Mouse (Mus musculus) E14TG2a.4 (cell line): Measurements from ENCODE around the gene Btbd19.

Experiments used
- H3K27me3 ChIP-seq: 2 replicates; pipeline ENCODE4 v1.6.1; 2014; ENCODE audit warnings: low read length, control low read depth; ENCODE audit not compliant: insufficient read depth
- H3K36me3 ChIP-seq: 2 replicates; pipeline ENCODE4 v1.6.1; 2014; ENCODE audit warnings: low read length, control low read depth; ENCODE audit not compliant: insufficient read depth
- H3K4me1 ChIP-seq: replicated peaks from 2 replicates; pipeline ENCODE4 v1.6.1; 2014; ENCODE audit warnings: low read depth, low read length, control low read depth
- H3K4me3 ChIP-seq: replicated peaks from 2 replicates; pipeline ENCODE4 v1.5.1; 2014; ENCODE audit warnings: mild to moderate bottlenecking, low read length
- H3K9me3 ChIP-seq: 2 replicates; pipeline ENCODE4 v1.6.1; 2014; ENCODE audit warnings: low read length, control low read depth
- CTCF ChIP-seq: conservative IDR thresholded peaks from 2 replicates; pipeline ENCODE4 v1.5.1; 2014; ENCODE audit warnings: low read length
- NANOG ChIP-seq: IDR thresholded peaks from 2 replicates; pipeline ENCODE4 v1.6.1; 2014; ENCODE audit warnings: borderline replicate concordance, low read length, mixed read lengths
- POU5F1 ChIP-seq: IDR thresholded peaks from 2 replicates; pipeline ENCODE4 v1.6.1; 2014; ENCODE audit warnings: low read length, borderline replicate concordance

Gene Btbd19

DNA sequence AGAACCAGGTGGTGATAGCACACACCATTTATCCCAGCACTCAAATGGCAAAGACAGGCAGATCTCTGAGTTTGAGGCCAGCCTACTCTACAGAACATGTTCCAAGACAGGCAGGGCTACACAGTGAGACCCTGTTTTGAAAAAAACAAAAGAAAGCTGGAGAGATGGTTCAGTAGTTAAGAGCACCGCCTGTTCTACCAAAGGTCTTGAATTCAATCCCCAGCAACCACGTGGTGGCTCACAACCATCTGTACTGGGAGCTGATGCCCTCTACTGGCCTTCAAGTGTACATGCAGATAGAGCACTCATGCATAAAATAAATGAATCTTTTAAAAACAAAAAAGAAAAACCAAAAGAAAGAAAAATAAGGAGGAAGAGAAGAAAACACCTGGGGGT is 13.7 kb upstream of the Btbd19 start:
- TF ChIP-seq POU5F1 (no peak), CTCF (peak; percentile 88)
- H3K36me3 ChIP-seq: no peaks in the 10 kb centered on the region
- H3K9me3 ChIP-seq: no peaks in the 10 kb centered on the region
- H3K4me3 ChIP-seq: peak overlapping the region; percentile 50; the same call in 1 of the 2 replicates
- H3K4me1 ChIP-seq: peaks cover 75% of the 10 kb centered on the region
- H3K27me3 ChIP-seq: no peaks in the 10 kb centered on the region

- H3K36me3 ChIP-seq: no peaks in the 10 kb centered on the region
- H3K4me1 ChIP-seq: peaks cover 74% of the 10 kb centered on the region
- peak overlapping the region; percentile 50; the same call in 1 of the 2 replicates for H3K4me3 ChIP-seq
- H3K27me3 ChIP-seq: no peaks in the 10 kb centered on the region
- H3K9me3 ChIP-seq: no peaks in the 10 kb centered on the region
- no peak for TF ChIP-seq NANOG
- no peak for TF ChIP-seq POU5F1
- no peak for TF ChIP-seq CTCF
Measured at GRCm38 (mm10) chr4:117138295-117139216, 13.0 kb upstream of the Btbd19 start.

GRCm38 (mm10) chr4:117136034-117136433 is 10.5 kb upstream of the Btbd19 start:
- Histone ChIP-seq H3K4me3 (peak overlapping the region; percentile 39), H3K4me1 (peaks cover 81% of the 10 kb centered on the region), H3K9me3 (no peaks in the 10 kb centered on the region), H3K27me3 (peaks cover 11% of the 10 kb centered on the region), H3K36me3 (peaks cover 14% of the 10 kb centered on the region)
- TF ChIP-seq POU5F1 (no peak), CTCF (no peak), NANOG (no peak)

DNA sequence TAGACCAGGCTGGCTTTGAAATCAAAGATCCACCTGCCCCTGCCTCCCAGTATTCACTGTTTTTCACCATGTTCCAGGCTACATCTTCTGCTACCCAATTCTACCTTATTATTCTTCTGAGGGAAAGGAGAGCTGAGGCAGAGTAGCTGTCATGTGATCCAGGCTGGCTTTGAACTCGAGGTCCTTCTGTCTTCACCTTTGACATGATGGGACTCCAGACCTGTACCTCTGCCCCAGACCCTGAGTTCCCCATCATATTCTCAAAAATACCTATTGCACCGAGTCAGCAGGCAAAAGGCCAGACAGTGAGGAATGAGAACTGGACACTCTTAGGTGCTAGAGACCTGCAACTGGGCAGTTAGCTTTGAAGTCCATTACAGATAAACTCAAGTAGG is 9.1 kb upstream of the Btbd19 start:
- TF ChIP-seq NANOG: no peak
- no peaks in the 10 kb centered on the region for H3K9me3 ChIP-seq
- H3K27me3 ChIP-seq: peaks cover 11% of the 10 kb centered on the region
- peak overlapping the region; percentile 91 for H3K4me3 ChIP-seq
- H3K36me3 ChIP-seq: peaks cover 28% of the 10 kb centered on the region
- H3K4me1 ChIP-seq: peaks cover 87% of the 10 kb centered on the region

DNA sequence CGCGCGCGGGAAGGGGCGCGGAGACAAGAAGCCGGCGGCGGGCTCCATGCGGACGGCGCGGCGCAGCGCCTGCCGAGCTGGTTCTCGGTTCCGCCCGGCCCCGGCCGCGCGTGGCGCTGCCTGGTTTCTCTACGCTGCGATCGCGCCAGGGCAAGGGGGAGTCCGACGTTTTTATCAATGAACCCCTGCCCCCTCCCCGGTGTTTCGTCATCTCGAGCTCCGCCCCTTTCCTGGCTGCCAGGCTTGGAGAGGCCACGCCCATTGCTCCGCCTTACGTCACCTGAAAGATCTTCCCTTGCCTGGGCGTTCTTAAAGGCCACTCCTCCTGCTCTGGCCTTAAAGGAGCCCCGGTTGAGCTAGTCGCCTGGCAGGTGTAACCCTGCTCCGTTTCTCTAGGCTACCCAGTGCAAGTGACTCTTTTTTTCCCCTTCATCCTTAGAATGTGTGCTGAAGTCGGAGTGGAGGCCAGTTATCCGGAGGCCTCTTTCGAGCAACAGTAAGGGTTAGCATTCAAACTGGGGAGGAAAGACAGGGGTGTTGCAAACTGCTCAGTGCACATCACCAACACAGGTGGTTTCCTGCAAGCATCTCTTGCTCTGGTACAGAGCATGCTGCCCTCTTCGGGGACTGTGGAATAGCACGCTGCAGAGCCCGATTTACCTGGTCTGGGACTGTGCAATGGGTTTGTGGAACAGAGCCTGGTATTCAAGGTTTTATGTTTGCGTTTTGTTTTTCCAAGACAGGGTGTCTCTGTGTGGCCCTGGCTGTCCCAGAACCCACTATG is 8.5 kb upstream of the Btbd19 start, which contains the start of gene Plk3:
Gene Plk3, minus strand, starts transcription at position 147 of the 784 bp plus-strand sequence.
- peaks cover 11% of the 10 kb centered on the region for H3K27me3 ChIP-seq
- no peaks in the 10 kb centered on the region for H3K9me3 ChIP-seq
- no peak for TF ChIP-seq NANOG
- no peak for TF ChIP-seq CTCF
- no peak for TF ChIP-seq POU5F1
- peaks cover 88% of the 10 kb centered on the region for H3K4me1 ChIP-seq
- peak within 1 kb of the TSS; percentile 91 for H3K4me3 ChIP-seq
- peaks cover 34% of the 10 kb centered on the region for H3K36me3 ChIP-seq

- H3K27me3 ChIP-seq: peaks cover 11% of the 10 kb centered on the region
- H3K9me3 ChIP-seq: no peaks in the 10 kb centered on the region
- H3K4me1 ChIP-seq: peaks cover 91% of the 10 kb centered on the region
- TF ChIP-seq CTCF (no peak), POU5F1 (no peak), NANOG (no peak)
- H3K36me3 ChIP-seq: peaks cover 40% of the 10 kb centered on the region
- H3K4me3 ChIP-seq: peak overlapping the region; percentile 91
Measured at GRCm38 (mm10) chr4:117133366-117133796, 7.9 kb upstream of the Btbd19 start.

- Histone ChIP-seq H3K27me3 (peaks cover 11% of the 10 kb centered on the region), H3K36me3 (peaks cover 47% of the 10 kb centered on the region), H3K9me3 (no peaks in the 10 kb centered on the region), H3K4me1 (peaks cover 91% of the 10 kb centered on the region), H3K4me3 (peak overlapping the region; percentile 91)
- no peak for TF ChIP-seq POU5F1
- no peak for TF ChIP-seq NANOG
- TF ChIP-seq CTCF: no peak
Measured at GRCm38 (mm10) chr4:117132794-117133143, 7.2 kb upstream of the Btbd19 start.

- no peak for TF ChIP-seq CTCF
- peak; percentile 29; the same call in 1 of the 2 replicates for TF ChIP-seq NANOG
- peak overlapping the region; percentile 91 for H3K4me3 ChIP-seq
- peaks cover 11% of the 10 kb centered on the region for H3K27me3 ChIP-seq
- peaks cover 92% of the 10 kb centered on the region for H3K4me1 ChIP-seq
- no peaks in the 10 kb centered on the region for H3K9me3 ChIP-seq
- H3K36me3 ChIP-seq: peaks cover 53% of the 10 kb centered on the region
Measured at GRCm38 (mm10) chr4:117131890-117132793, 6.6 kb upstream of the Btbd19 start.
